Mouse (Mus musculus) ES-Bruce4 (cell line): ENCODE results near the gene Ppp6r2.
A peak's percentile ranks its signal among the peaks of the same experiment; 100 is the strongest.

Experiments used
- CTCF ChIP-seq: IDR thresholded peaks from one replicate; pipeline ENCODE4 v1.8.1; 2011; ENCODE audit warnings: low read depth, low read length
- POLR2A ChIP-seq: IDR thresholded peaks from one replicate; pipeline ENCODE4 v1.8.1; 2011; ENCODE audit warnings: low read length; ENCODE audit not compliant: insufficient read depth

DNA sequence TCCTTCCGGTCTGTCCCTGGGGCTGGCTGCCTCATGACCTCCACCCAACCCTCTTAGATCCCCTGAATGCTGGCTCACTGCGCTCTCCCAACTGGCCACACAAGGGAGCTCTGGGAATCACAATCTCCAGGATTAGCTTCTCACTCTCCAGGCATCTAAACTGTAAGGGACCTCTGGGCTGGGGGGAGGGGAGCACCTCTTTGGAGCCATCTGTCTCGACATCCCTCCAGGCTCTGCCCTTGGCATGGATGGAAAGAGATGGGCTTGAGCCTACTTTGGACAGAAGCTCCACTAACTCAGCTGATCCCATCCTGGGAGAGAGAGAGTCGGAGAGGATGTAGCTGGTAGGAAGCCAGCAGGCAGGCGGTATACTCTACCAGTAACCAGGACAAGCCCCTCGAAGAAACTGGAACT, 29.0 kb upstream of the Ppp6r2 start:
- peak; percentile 2 for TF ChIP-seq CTCF
- TF ChIP-seq POLR2A, result no peak
